Mouse (Mus musculus): ENCODE measurements at regions not wholly inside any gene's neighbourhood (a gene's known extent, or its start where the extent isn't known, plus 50 kb on each side); places are given as distances from the start of the nearest gene placed in this dataset.

DNA sequence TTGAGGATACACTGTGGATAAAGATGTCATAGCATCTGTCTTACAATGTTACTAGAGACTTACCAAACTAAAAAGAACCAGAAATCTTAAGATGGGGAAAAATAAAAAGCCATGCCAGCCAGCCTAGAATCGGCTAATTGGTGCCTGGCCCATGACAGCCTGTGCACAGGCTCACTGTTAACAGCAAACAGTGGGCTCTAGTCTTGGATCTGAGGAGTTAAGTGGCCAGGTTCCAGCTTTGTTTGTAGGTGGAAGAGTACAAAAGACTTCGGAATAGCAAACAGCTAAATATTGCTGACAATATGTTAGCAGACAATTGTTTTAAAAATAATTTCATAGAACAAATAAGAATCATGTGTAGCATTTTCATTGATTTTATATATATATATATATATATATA is 228.4 kb downstream of the Rab11fip2 start:
- 89% methylated on average over 2 of the region's 2 CpGs for WGBS
- no peak overlapping the region for H3K27ac ChIP-seq (ENCODE audit: insufficient read depth, low read depth, low read length)
- H3K36me3 ChIP-seq (ENCODE audit: control insufficient read depth, insufficient read depth, low read length), result no peaks in the 10 kb centered on the region
- no peak for DNase-seq
- H3K27me3 ChIP-seq (replicated peaks; ENCODE audit: control insufficient read depth, insufficient read depth, low read length), result no peaks in the 10 kb centered on the region
- H3K4me1 ChIP-seq (ENCODE audit: control insufficient read depth, insufficient read depth, low read length), result no peaks in the 10 kb centered on the region
- TF ChIP-seq POLR2A (IDR thresholded peaks at IDR 0.05; ENCODE audit: low read depth, low read length) (no peak), CTCF (conservative IDR thresholded peaks at IDR 0.05; ENCODE audit: insufficient read depth, insufficient read length, low read depth, low read length) (no peak)
- no peak overlapping the region for H3K4me3 ChIP-seq (ENCODE audit: insufficient read depth, low read depth, low read length)

GRCm38 (mm10) chr19:59717813-59718483 is 225.5 kb downstream of the Rab11fip2 start:
- H3K27ac ChIP-seq (ENCODE audit: insufficient read depth, low read depth, low read length), result no peak overlapping the region
- WGBS, result 42% methylated on average over 8 of the region's 8 CpGs

DNA sequence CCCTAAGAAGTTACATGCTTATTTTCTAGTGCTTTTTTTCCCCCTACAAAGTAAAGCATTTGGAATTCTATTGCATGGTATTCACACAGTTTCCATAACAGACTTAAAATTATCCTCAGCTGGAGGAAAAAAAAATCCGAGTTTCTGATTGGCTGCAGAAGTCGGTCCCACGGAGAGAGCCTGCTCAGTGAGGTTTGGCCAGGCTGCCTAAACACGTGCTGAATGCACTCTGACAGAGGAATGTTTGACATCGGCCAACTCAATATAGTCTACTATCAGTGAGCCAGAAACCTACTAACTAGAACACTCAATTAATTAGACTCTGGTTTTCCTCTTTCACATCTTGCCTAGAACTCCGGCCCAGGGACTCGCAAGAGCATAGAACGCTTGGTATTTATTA is 204.9 kb downstream of the Rab11fip2 start:
- peak; percentile 12 for DNase-seq
- Histone ChIP-seq H3K27me3 (replicated peaks; ENCODE audit: control insufficient read depth, insufficient read depth, low read length) (no peaks in the 10 kb centered on the region), H3K36me3 (ENCODE audit: control insufficient read depth, insufficient read depth, low read length) (no peaks in the 10 kb centered on the region), H3K4me1 (ENCODE audit: control insufficient read depth, insufficient read depth, low read length) (no peaks in the 10 kb centered on the region; the same call in 1 of the 2 replicates), H3K27ac (ENCODE audit: insufficient read depth, low read depth, low read length) (no peak overlapping the region), H3K4me3 (ENCODE audit: insufficient read depth, low read depth, low read length) (no peak overlapping the region)
- TF ChIP-seq POLR2A (IDR thresholded peaks at IDR 0.05; ENCODE audit: low read depth, low read length) (no peak), CTCF (conservative IDR thresholded peaks at IDR 0.05; ENCODE audit: insufficient read depth, insufficient read length, low read depth, low read length) (no peak)
- 45% methylated on average over 8 of the region's 8 CpGs for WGBS

More at GRCm38 (mm10) chr19:59717813-59718483, 225.5 kb downstream of the Rab11fip2 start:
- Histone ChIP-seq H3K27me3 (replicated peaks; ENCODE audit: control insufficient read depth, insufficient read depth, low read length) (no peaks in the 10 kb centered on the region), H3K4me1 (ENCODE audit: control insufficient read depth, insufficient read depth, low read length) (no peaks in the 10 kb centered on the region), H3K36me3 (ENCODE audit: control insufficient read depth, insufficient read depth, low read length) (no peaks in the 10 kb centered on the region), H3K4me3 (ENCODE audit: insufficient read depth, low read depth, low read length) (no peak overlapping the region)
- no peak for TF ChIP-seq POLR2A (IDR thresholded peaks at IDR 0.05; ENCODE audit: low read depth, low read length)
- no peak for DNase-seq

GRCm38 (mm10) chr19:59742946-59743345 is 200.5 kb downstream of the Rab11fip2 start:
- Histone ChIP-seq H3K4me1 (ENCODE audit: control insufficient read depth, insufficient read depth, low read length) (no peaks in the 10 kb centered on the region; the same call in 1 of the 2 replicates), H3K27me3 (replicated peaks; ENCODE audit: control insufficient read depth, insufficient read depth, low read length) (no peaks in the 10 kb centered on the region), H3K27ac (ENCODE audit: insufficient read depth, low read depth, low read length) (no peak overlapping the region), H3K4me3 (ENCODE audit: insufficient read depth, low read depth, low read length) (no peak overlapping the region), H3K36me3 (ENCODE audit: control insufficient read depth, insufficient read depth, low read length) (no peaks in the 10 kb centered on the region)
- TF ChIP-seq CTCF (conservative IDR thresholded peaks at IDR 0.05; ENCODE audit: insufficient read depth, insufficient read length, low read depth, low read length) (peak; percentile 79), POLR2A (IDR thresholded peaks at IDR 0.05; ENCODE audit: low read depth, low read length) (no peak)
- DNase-seq, result peak; percentile 36
- WGBS, result 19% methylated on average over 3 of the region's 3 CpGs

- Histone ChIP-seq H3K36me3 (ENCODE audit: control insufficient read depth, insufficient read depth, low read length) (no peaks in the 10 kb centered on the region), H3K27me3 (replicated peaks; ENCODE audit: control insufficient read depth, insufficient read depth, low read length) (no peaks in the 10 kb centered on the region), H3K4me1 (ENCODE audit: control insufficient read depth, insufficient read depth, low read length) (no peaks in the 10 kb centered on the region), H3K4me3 (ENCODE audit: insufficient read depth, low read depth, low read length) (no peak overlapping the region), H3K27ac (ENCODE audit: insufficient read depth, low read depth, low read length) (no peak overlapping the region)
- DNase-seq, result no peak
- 82% methylated on average over 3 of the region's 3 CpGs for WGBS
- no peak for TF ChIP-seq POLR2A (IDR thresholded peaks at IDR 0.05; ENCODE audit: low read depth, low read length)
- no peak for TF ChIP-seq CTCF (conservative IDR thresholded peaks at IDR 0.05; ENCODE audit: insufficient read depth, insufficient read length, low read depth, low read length)
Measured at GRCm38 (mm10) chr19:59761218-59761617, 182.2 kb downstream of the Rab11fip2 start.

DNA sequence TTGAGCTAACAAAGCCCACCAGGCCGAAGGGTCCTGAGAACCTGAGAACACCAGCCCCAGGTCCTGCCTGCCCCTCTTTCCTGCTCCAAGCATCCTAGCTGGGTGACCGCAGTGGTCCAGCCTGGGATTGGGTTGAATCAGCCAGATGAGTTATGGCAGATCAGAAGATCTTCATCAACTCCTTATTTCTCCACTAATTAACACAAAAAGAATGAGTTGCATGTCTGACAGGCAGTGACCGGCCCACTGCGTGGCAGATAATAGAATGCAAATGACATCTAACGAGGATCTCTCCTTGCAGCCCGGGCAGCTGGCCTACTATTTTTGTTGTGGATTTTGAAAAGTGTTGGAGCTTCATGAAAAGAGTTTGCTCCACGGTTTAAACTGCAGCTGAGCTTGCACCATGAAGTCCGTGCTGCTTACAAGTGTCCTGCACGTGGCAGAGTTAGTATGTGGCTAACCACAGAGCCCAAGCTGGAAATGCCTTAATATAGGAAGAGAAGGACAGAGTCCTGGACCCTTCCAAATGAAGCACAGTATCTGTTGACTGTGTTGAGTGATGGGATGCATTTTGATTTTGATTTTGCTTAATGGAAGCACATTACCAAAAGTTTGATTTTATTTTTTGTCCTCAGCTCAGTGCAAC is 158.9 kb downstream of the Rab11fip2 start:
- no peak overlapping the region for H3K4me3 ChIP-seq (ENCODE audit: insufficient read depth, low read depth, low read length)
- no peak overlapping the region for H3K27ac ChIP-seq (ENCODE audit: insufficient read depth, low read depth, low read length)
- DNase-seq, result no peak
- H3K36me3 ChIP-seq (ENCODE audit: control insufficient read depth, insufficient read depth, low read length), result no peaks in the 10 kb centered on the region
- no peaks in the 10 kb centered on the region for H3K4me1 ChIP-seq (ENCODE audit: control insufficient read depth, insufficient read depth, low read length)
- no peaks in the 10 kb centered on the region; the same call in 1 of the 2 replicates for H3K27me3 ChIP-seq (replicated peaks; ENCODE audit: control insufficient read depth, insufficient read depth, low read length)
- TF ChIP-seq CTCF (conservative IDR thresholded peaks at IDR 0.05; ENCODE audit: insufficient read depth, insufficient read length, low read depth, low read length), result no peak
- 83% methylated on average over 9 of the region's 9 CpGs for WGBS

- no peak for TF ChIP-seq CTCF (conservative IDR thresholded peaks at IDR 0.05; ENCODE audit: insufficient read depth, insufficient read length, low read depth, low read length)
- no peak for TF ChIP-seq POLR2A (IDR thresholded peaks at IDR 0.05; ENCODE audit: low read depth, low read length)
- Histone ChIP-seq H3K36me3 (ENCODE audit: control insufficient read depth, insufficient read depth, low read length) (no peaks in the 10 kb centered on the region), H3K4me1 (ENCODE audit: control insufficient read depth, insufficient read depth, low read length) (no peaks in the 10 kb centered on the region), H3K4me3 (ENCODE audit: insufficient read depth, low read depth, low read length) (no peak overlapping the region), H3K27ac (ENCODE audit: insufficient read depth, low read depth, low read length) (no peak overlapping the region), H3K27me3 (replicated peaks; ENCODE audit: control insufficient read depth, insufficient read depth, low read length) (no peaks in the 10 kb centered on the region)
- DNase-seq, result no peak
- 65% methylated on average over 4 of the region's 4 CpGs for WGBS
Measured at GRCm38 (mm10) chr19:59831304-59831703, 112.2 kb downstream of the Rab11fip2 start.

Data from kidney, adult 2 months (tissue).